Mouse (Mus musculus) cerebellum, adult 11 months (tissue): ENCODE measurements around the gene Angpt4.

Source experiments
- DNase-seq: peaks from one replicate; pipeline ENCODE4 v3.0.0; 2022

Angpt4 gene

DNA sequence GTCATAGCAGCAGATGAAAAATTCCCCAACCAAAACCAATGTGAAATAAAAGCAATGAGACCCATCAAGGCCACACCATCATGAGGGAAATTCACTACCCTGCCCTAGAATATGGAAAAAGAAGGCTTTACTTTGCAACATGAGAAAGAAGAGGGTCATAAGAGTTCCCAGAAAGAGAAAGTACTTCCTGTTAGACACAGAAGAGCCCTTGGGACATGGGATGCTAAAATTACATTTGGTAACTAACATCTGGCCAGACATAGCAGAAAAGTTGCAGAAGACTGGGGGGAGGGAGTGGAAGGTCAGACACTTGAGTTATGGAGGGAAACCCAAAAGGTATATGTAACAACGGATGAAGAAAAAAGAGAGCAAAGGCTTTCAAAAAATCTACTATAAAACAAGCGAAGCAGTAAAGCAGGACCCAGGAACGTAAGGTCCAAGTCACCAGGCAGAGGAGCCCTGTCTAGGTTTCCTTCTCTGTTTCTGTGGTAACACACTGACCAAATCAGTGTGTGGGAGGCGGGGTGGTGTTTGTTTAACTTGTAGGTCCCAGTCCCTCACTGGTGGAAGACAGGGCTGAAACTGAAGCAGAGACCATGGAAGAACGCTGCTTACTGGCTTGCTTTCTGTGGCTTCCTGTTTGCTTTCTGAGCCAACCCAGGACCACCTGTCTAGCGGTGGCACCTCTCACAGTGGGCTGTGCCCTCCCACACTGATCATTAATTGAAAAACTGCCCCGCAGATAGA is 74.6 kb downstream of the Angpt4 start:
- DNase-seq: no peak

DNA sequence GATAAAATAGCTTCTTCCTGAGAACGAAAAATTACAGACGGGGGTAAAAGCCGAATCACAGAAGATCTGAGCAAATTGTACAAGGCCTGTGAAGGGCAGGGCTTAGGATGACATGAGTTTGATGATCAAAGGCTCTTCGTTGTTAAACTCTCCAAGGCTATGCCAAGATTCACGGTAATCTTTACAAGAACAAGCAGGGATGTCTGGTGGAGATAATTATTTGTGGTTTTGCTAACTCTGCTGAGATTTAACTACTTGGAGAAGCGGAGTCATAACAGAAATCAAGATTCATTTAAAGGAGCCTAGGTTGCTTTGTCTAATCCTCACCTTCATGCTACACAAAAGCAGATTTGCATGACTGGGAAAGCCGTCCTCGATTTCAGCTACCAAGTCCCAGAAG is 75.9 kb downstream of the Angpt4 start:
- DNase-seq: no peak

DNA sequence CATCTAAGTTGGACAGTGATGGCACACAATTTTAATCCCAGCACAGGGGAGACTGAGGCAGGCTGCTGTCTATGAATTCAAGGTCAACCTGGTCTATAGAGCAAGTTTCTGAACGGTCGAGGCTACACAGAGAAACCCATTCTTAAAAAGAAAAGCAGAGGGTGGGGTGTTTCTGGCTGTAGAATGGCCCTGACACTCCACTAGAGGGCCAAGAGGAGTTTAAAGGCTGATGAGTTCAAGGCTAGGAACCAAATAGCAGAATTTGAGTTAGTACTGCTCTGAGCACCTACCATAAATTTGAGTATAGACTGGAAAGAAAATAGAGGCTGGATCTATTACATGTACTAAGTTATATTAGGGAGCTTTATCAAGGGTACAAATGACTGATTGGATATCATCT is 78.0 kb downstream of the Angpt4 start:
- no peak for DNase-seq

DNA sequence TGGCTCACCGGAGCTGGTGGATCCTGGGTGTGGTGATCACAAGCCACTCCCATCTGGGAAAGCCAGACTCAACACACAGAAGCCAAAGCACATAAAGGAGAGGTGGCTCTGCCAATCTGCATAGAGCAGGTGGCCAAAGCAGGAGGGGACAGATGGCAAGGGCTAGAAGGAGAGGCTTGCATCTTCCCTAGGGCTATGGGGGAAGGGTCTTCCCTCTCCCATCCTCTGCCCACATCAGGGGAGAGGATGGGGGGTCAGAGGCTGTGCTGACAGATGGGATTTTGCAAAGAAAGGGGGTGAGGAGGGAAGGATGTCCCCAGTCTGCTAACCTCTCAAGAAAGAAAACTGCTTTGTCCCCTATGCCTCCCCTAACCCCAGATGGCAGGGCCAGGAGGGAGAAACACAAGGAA is 80.0 kb downstream of the Angpt4 start:
- no peak for DNase-seq

DNA sequence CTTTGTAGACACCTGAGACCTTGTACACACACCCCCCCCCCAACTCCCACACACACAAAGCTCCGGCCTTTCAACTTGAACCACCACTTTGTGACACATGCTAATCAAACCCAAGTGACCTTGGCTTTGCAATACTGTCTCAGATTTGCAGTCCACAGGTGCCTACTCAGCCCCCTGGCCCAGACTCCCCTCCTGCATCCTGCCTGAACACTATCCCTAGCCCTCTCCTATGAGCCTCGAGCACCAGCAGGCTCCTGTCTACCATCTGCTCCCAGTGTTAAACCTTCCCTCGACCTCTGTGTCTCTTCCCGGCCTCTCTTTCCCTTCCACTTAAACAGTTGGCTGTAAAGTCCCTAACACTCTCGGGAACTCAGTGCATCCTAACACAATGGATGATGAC is 80.4 kb downstream of the Angpt4 start:
- DNase-seq: no peak

DNA sequence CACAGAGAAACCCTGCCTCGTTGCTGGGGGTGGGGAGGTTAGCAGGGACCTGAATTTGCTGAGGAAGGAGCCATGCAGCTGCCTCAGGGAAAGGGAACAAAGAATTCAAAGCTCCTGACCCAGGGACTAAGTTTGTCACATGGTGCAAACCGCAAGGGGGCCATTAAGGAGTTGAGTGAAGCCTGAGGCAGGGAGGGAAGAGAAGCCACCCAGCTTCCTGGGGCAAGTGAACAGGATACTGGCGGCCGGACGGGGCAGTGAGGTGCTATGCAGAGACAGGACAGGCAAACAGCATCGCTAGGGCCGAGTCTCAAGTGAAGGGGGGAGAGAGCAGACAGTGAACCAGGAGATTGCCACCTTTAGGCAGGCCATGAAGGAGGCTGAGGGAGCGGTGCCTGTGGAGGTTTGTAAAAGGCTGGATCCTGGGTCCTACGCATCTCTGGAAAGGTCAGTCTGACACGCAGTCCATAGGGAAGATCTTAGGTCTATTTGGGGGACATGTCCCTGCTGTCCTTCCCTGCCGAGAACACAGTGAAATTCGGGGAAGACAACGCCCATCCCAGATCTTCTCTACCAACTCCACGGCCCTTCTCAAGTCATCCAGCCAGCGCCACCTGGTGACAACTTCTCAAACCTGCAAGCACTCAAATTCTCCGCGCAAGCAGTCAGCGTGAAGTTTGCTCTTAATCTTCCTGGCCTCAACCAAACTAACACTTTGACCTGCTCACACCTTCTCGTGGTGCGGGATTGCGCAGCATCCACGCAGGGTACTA is 83.5 kb downstream of the Angpt4 start:
- DNase-seq: peak; percentile 62
